In genomic region chr9:35318537-35319172, GRCm38 (mm10) we compare ENCODE assay signal across 14 mouse cellular contexts. TPM values are rescaled to one million over a fixed set of nuclear protein-coding genes. Genes with fewer than 3 reads are reported as not detected.
DNase-seq lines count a peak whose midpoint lies in the region; ATAC-seq lines count a peak whose summit lies in the region.
"Had no signal": no experiment of that assay in that cellular context is flagged by ENCODE, and none has a peak within 500 bp of the region (broad histone marks: within the 10 kb centered on the region; RNA-seq: fewer than 3 reads in every experiment).

No protein-coding gene starts in this region.

- no peaks in the 10 kb centered on the region for H3K27me3 ChIP-seq in limb, embryonic 15.5 days
- H3K27me3 ChIP-seq in heart, embryonic 11.5 days (ENCODE audit: control insufficient read depth, insufficient read depth, low read length): no peaks in the 10 kb centered on the region
- H3K27me3 ChIP-seq: embryonic facial prominence, embryonic 15.5 days; heart, embryonic 15.5 days had no signal

- H3K9me3 ChIP-seq in limb, embryonic 15.5 days: no peaks in the 10 kb centered on the region
- H3K9me3 ChIP-seq in heart, embryonic 11.5 days (replicated peaks; ENCODE audit: control insufficient read depth, low read length): no peaks in the 10 kb centered on the region
- H3K9me3 ChIP-seq: embryonic facial prominence, embryonic 15.5 days; heart, embryonic 15.5 days; neural tube, embryonic 13.5 days had no signal

- peak overlapping the region; percentile 76 for H3K27ac ChIP-seq in brown adipose tissue, adult 24 weeks (replicated peaks; ENCODE audit: low read depth, low read length)
- H3K27ac ChIP-seq in limb, embryonic 15.5 days: peak overlapping the region; percentile 38; the same call in 1 of the 2 replicates
- no peak overlapping the region for H3K27ac ChIP-seq in heart, embryonic 11.5 days (ENCODE audit: low read depth, low read length)
- H3K27ac ChIP-seq: embryonic facial prominence, embryonic 15.5 days; heart, embryonic 15.5 days; liver, embryonic 14.5 days; neural tube, embryonic 13.5 days had no signal

- no peaks in the 10 kb centered on the region for H3K36me3 ChIP-seq in limb, embryonic 15.5 days
- H3K36me3 ChIP-seq in heart, embryonic 11.5 days (ENCODE audit: control insufficient read depth, insufficient read depth, low read length): no peaks in the 10 kb centered on the region
- H3K36me3 ChIP-seq: embryonic facial prominence, embryonic 15.5 days; heart, embryonic 15.5 days; neural tube, embryonic 13.5 days had no signal

- peaks cover 21% of the 10 kb centered on the region for H3K4me1 ChIP-seq in brown adipose tissue, adult 24 weeks (ENCODE audit: control insufficient read depth, insufficient read depth, insufficient read length, low read length)
- H3K4me1 ChIP-seq in limb, embryonic 15.5 days: peaks cover 53% of the 10 kb centered on the region
- H3K4me1 ChIP-seq in heart, embryonic 11.5 days (ENCODE audit: control insufficient read depth, insufficient read depth, low read length): peaks cover 15% of the 10 kb centered on the region

- no peak overlapping the region for H3K4me2 ChIP-seq in limb, embryonic 15.5 days
- no peak overlapping the region for H3K4me2 ChIP-seq in heart, embryonic 11.5 days
- H3K4me2 ChIP-seq: embryonic facial prominence, embryonic 15.5 days; heart, embryonic 15.5 days; neural tube, embryonic 13.5 days had no signal

- intact Hi-C loops in left cerebral cortex, postnatal 10 days (cut with DNase I): loop anchor here (10.0 kb wide), 1 partner anchor 106 kb away; the partner anchor contains the start of gene Cdon

- no peak overlapping the region for H3K4me3 ChIP-seq in brown adipose tissue, adult 24 weeks (ENCODE audit: insufficient read depth, low read depth, low read length)
- no peak overlapping the region for H3K4me3 ChIP-seq in limb, embryonic 15.5 days
- H3K4me3 ChIP-seq in heart, embryonic 11.5 days (ENCODE audit: low read depth, low read length): no peak overlapping the region
- H3K4me3 ChIP-seq: embryonic facial prominence, embryonic 15.5 days; heart, embryonic 15.5 days; neural tube, embryonic 13.5 days had no signal

- no peak for ATAC-seq in limb, embryonic 15.5 days (ENCODE audit: insufficient number of reproducible peaks, low FRiP score, low TSS enrichment, low read depth)
- ATAC-seq in heart, embryonic 11.5 days (replicated peaks; ENCODE audit: insufficient number of reproducible peaks, low FRiP score, low TSS enrichment): no peak

- 22% methylated on average over 9 of the region's 9 CpGs for WGBS in limb, embryonic 15.5 days
- WGBS in heart, embryonic 11.5 days (ENCODE audit: insufficient replicate concordance): 44% methylated on average over 9 of the region's 9 CpGs

- peak; percentile 2 for DNase-seq in gastrocnemius, postnatal 25 days
- DNase-seq in gastrocnemius, postnatal 4 days (ENCODE audit: low spot score in 2 of 2): no peak
- peak; percentile 89 for DNase-seq in kidney, adult 11 months
- DNase-seq in cerebellum, adult 9-11 months: no peak
- DNase-seq in left cerebral cortex, postnatal 10 days (ENCODE audit: extremely low spot score in 1 of 2, low spot score in 2 of 2): no peak
- DNase-seq: B cell, adult 2 months; thymus, postnatal 14 days had no signal

- no peak overlapping the region for H3K9ac ChIP-seq in limb, embryonic 15.5 days
- no peak overlapping the region for H3K9ac ChIP-seq in heart, embryonic 11.5 days (ENCODE audit: low read depth, low read length)
- H3K9ac ChIP-seq: embryonic facial prominence, embryonic 15.5 days; heart, embryonic 15.5 days; liver, embryonic 14.5 days; neural tube, embryonic 13.5 days had no signal

RNA-seq across cellular contexts. Expression of gene Rpusd4, which starts 51.0 kb away (rescaled TPM):
- total RNA-seq in gastrocnemius, postnatal 25 days (2021): 1 to 10 TPM; 6.0 to 6.4 TPM
- 10 to 100 TPM in 1 of 2 experiments, 1 to 10 TPM in 1; 9.4 to 11.2 TPM for total RNA-seq in gastrocnemius, postnatal 4 days (2021)
- polyA plus RNA-seq in brown adipose tissue, adult 24 weeks (2012; ENCODE audit: insufficient read depth, insufficient read length, missing spikeins): 10.6 and 11.6 TPM in 2 replicates
- polyA plus RNA-seq in limb, embryonic 15.5 days (2015; fragmentation: Nextera tagmentation; extraction: Ambion mirVana): 24.1 and 26.0 TPM in 2 replicates
- 25.0 and 28.3 TPM in 2 replicates for polyA plus RNA-seq in heart, embryonic 11.5 days (2014; fragmentation: Nextera tagmentation; extraction: Ambion mirVana)
- 10 to 100 TPM in 1 of 2 experiments, 1 to 10 TPM in 1; 8.5 to 10.4 TPM for total RNA-seq in left cerebral cortex, postnatal 10 days (2021)

RNA-seq across cellular contexts. Expression of gene Fam118b, which starts 51.0 kb away (rescaled TPM):
- 10 to 100 TPM; 15.9 to 21.7 TPM for total RNA-seq in gastrocnemius, postnatal 25 days (2021)
- total RNA-seq in gastrocnemius, postnatal 4 days (2021): 10 to 100 TPM; 23.7 to 26.8 TPM
- 10.7 and 19.9 TPM in 2 replicates for polyA plus RNA-seq in brown adipose tissue, adult 24 weeks (2012; ENCODE audit: insufficient read depth, insufficient read length, missing spikeins)
- 38.5 and 38.9 TPM in 2 replicates for polyA plus RNA-seq in limb, embryonic 15.5 days (2015; fragmentation: Nextera tagmentation; extraction: Ambion mirVana)
- polyA plus RNA-seq in heart, embryonic 11.5 days (2014; fragmentation: Nextera tagmentation; extraction: Ambion mirVana): 27.3 and 30.3 TPM in 2 replicates
- 10 to 100 TPM; 20.5 to 23.7 TPM for total RNA-seq in left cerebral cortex, postnatal 10 days (2021)

Comparison
In these comparisons a context has a peak if more than half of its experiments do, and no peak if none do; other contexts are left out.
1. DNase-seq: peak in gastrocnemius, postnatal 25 days (single experiment) and kidney, adult 11 months (single experiment); none in gastrocnemius, postnatal 4 days (0 of 2), cerebellum, adult 9-11 months (single experiment) and left cerebral cortex, postnatal 10 days (0 of 2).